Comparison of ENCODE assay signal across 8 mouse cellular contexts in genomic region chr17:23748631-23749391, GRCm38 (mm10). TPM values are rescaled to one million over a fixed set of nuclear protein-coding genes. Genes with fewer than 3 reads are reported as not detected.
DNase-seq lines count a peak whose midpoint lies in the region; ATAC-seq and TF ChIP-seq lines count a peak whose summit lies in the region.

No protein-coding gene starts in this region.

- TF ChIP-seq POLR2A in ES-Bruce4 (IDR thresholded peaks at IDR 0.05; ENCODE audit: insufficient read depth, low read length): no peak

- 30% methylated on average over 10 of the region's 10 CpGs for WGBS in intestine, embryonic 16.5 days
- WGBS in limb, embryonic 15.5 days: 25% methylated on average over 10 of the region's 10 CpGs

- peak overlapping the region; percentile 40 for H3K4me2 ChIP-seq in intestine, embryonic 16.5 days (ENCODE audit: low read depth, low read length)
- peak overlapping the region; percentile 34 for H3K4me2 ChIP-seq in limb, embryonic 15.5 days

- DNase-seq in B cell, adult 2 months: peak; percentile 75 to 77
- DNase-seq in c-Kit-positive CD71-positive TER-119-positive erythroid progenitor cells, embryonic 14.5 days (ENCODE audit: low spot score): peak; percentile 83
- DNase-seq in gastrocnemius, postnatal 25 days: peak; percentile 47
- DNase-seq in naive thymus-derived CD4-positive, alpha-beta T cell, adult 2 months (ENCODE audit: low read depth): peak; percentile 89
- peak; percentile 71 for DNase-seq in thymus, postnatal 4 days

- H3K9ac ChIP-seq in ES-Bruce4 (ENCODE audit: low read depth, poor library complexity, severe bottlenecking): no peak overlapping the region
- H3K9ac ChIP-seq in intestine, embryonic 16.5 days (ENCODE audit: low read depth, low read length): peak overlapping the region; percentile 31; the same call in 1 of the 2 replicates
- no peak overlapping the region for H3K9ac ChIP-seq in limb, embryonic 15.5 days

- no peak overlapping the region for H3K27ac ChIP-seq in ES-Bruce4 (ENCODE audit: insufficient read depth, low read length)
- no peak overlapping the region for H3K27ac ChIP-seq in intestine, embryonic 16.5 days (ENCODE audit: low read length)
- 0 out of 2 replicates have a peak overlapping the region, but pooled peaks have one; percentile 34 for H3K27ac ChIP-seq in limb, embryonic 15.5 days

- no peak for TF ChIP-seq EP300 in ES-Bruce4 (IDR thresholded peaks at IDR 0.05; ENCODE audit: insufficient read depth, low read depth, low read length)

- H3K36me3 ChIP-seq in ES-Bruce4 (ENCODE audit: control insufficient read depth, insufficient read depth, low read length, poor library complexity, severe bottlenecking): no peaks in the 10 kb centered on the region
- no peaks in the 10 kb centered on the region for H3K36me3 ChIP-seq in intestine, embryonic 16.5 days (ENCODE audit: control insufficient read depth, insufficient read depth, low read length)
- H3K36me3 ChIP-seq in limb, embryonic 15.5 days: peaks cover 26% of the 10 kb centered on the region

- H3K4me1 ChIP-seq in ES-Bruce4 (ENCODE audit: control insufficient read depth, insufficient read depth, low read length): no peaks in the 10 kb centered on the region
- H3K4me1 ChIP-seq in intestine, embryonic 16.5 days (ENCODE audit: control insufficient read depth, insufficient read depth, low read length): peaks cover 19% of the 10 kb centered on the region
- H3K4me1 ChIP-seq in limb, embryonic 15.5 days: peaks cover 27% of the 10 kb centered on the region

- TF ChIP-seq CTCF in ES-Bruce4 (IDR thresholded peaks at IDR 0.05; ENCODE audit: low read depth, low read length): peak; percentile 21

- no peak overlapping the region for H3K4me3 ChIP-seq in ES-Bruce4 (ENCODE audit: low read depth, low read length)
- peak overlapping the region; percentile 23 for H3K4me3 ChIP-seq in intestine, embryonic 16.5 days (ENCODE audit: low read length)
- H3K4me3 ChIP-seq in limb, embryonic 15.5 days: peak overlapping the region; percentile 23

- H3K27me3 ChIP-seq in ES-Bruce4 (ENCODE audit: control insufficient read depth, insufficient read depth, low read length, poor library complexity, severe bottlenecking): no peaks in the 10 kb centered on the region; the same call in 1 of the 2 replicates
- peaks cover 25% of the 10 kb centered on the region for H3K27me3 ChIP-seq in intestine, embryonic 16.5 days (replicated peaks; ENCODE audit: control insufficient read depth, insufficient read depth, low read length)
- H3K27me3 ChIP-seq in limb, embryonic 15.5 days: peaks cover 41% of the 10 kb centered on the region

- ATAC-seq in intestine, embryonic 16.5 days: peak; percentile 74
- no peak for ATAC-seq in limb, embryonic 15.5 days (ENCODE audit: insufficient number of reproducible peaks, low FRiP score, low TSS enrichment, low read depth)

- H3K9me3 ChIP-seq in ES-Bruce4 (replicated peaks; ENCODE audit: control insufficient read depth, insufficient read depth, low read length, poor library complexity, severe bottlenecking): no peaks in the 10 kb centered on the region
- no peaks in the 10 kb centered on the region for H3K9me3 ChIP-seq in intestine, embryonic 16.5 days (ENCODE audit: control insufficient read depth, low read length)
- no peaks in the 10 kb centered on the region for H3K9me3 ChIP-seq in limb, embryonic 15.5 days

RNA-seq across cellular contexts. Expression of gene Kremen2, which starts 3.2 kb away (rescaled TPM):
- 0.57 and 1.4 TPM in 2 replicates for polyA plus RNA-seq in ES-Bruce4 (2011; ENCODE audit: insufficient read depth, insufficient read length, low read depth, missing spikeins)
- not detected for total RNA-seq in gastrocnemius, postnatal 25 days (2021)
- polyA plus RNA-seq in intestine, embryonic 16.5 days (2015; fragmentation: Nextera tagmentation; extraction: Ambion mirVana): 0.44 and 0.51 TPM in 2 replicates
- polyA plus RNA-seq in limb, embryonic 15.5 days (2015; fragmentation: Nextera tagmentation; extraction: Ambion mirVana): 50.2 and 50.5 TPM in 2 replicates

RNA-seq across cellular contexts. Expression of gene Paqr4, which starts 8.1 kb away (rescaled TPM):
- polyA plus RNA-seq in ES-Bruce4 (2011; ENCODE audit: insufficient read depth, insufficient read length, low read depth, missing spikeins): 2.4 and 2.7 TPM in 2 replicates
- total RNA-seq in gastrocnemius, postnatal 25 days (2021): 1 to 10 TPM; 4.4 to 5.2 TPM
- 23.5 and 25.3 TPM in 2 replicates for polyA plus RNA-seq in intestine, embryonic 16.5 days (2015; fragmentation: Nextera tagmentation; extraction: Ambion mirVana)
- polyA plus RNA-seq in limb, embryonic 15.5 days (2015; fragmentation: Nextera tagmentation; extraction: Ambion mirVana): 17.6 and 20.4 TPM in 2 replicates

RNA-seq across cellular contexts. Expression of gene Flywch1, which starts 22.6 kb away (rescaled TPM):
- polyA plus RNA-seq in ES-Bruce4 (2011; ENCODE audit: insufficient read depth, insufficient read length, low read depth, missing spikeins): 32.9 and 34.2 TPM in 2 replicates
- total RNA-seq in gastrocnemius, postnatal 25 days (2021): 10 to 100 TPM; 33.5 to 34.0 TPM
- 44.5 and 44.9 TPM in 2 replicates for polyA plus RNA-seq in intestine, embryonic 16.5 days (2015; fragmentation: Nextera tagmentation; extraction: Ambion mirVana)
- 65.7 and 69.8 TPM in 2 replicates for polyA plus RNA-seq in limb, embryonic 15.5 days (2015; fragmentation: Nextera tagmentation; extraction: Ambion mirVana)

RNA-seq across cellular contexts. Expression of gene Pkmyt1, which starts 22.7 kb away (rescaled TPM):
- 26.5 and 27.7 TPM in 2 replicates for polyA plus RNA-seq in ES-Bruce4 (2011; ENCODE audit: insufficient read depth, insufficient read length, low read depth, missing spikeins)
- total RNA-seq in gastrocnemius, postnatal 25 days (2021): under 1 TPM; 0.67 to 0.83 TPM
- polyA plus RNA-seq in intestine, embryonic 16.5 days (2015; fragmentation: Nextera tagmentation; extraction: Ambion mirVana): 36.9 and 44.6 TPM in 2 replicates
- 45.6 and 49.5 TPM in 2 replicates for polyA plus RNA-seq in limb, embryonic 15.5 days (2015; fragmentation: Nextera tagmentation; extraction: Ambion mirVana)

RNA-seq across cellular contexts. Expression of gene 1520401A03Rik, which starts 26.2 kb away (rescaled TPM):
- 3.6 and 4.1 TPM in 2 replicates for polyA plus RNA-seq in ES-Bruce4 (2011; ENCODE audit: insufficient read depth, insufficient read length, low read depth, missing spikeins)
- total RNA-seq in gastrocnemius, postnatal 25 days (2021): not detected
- not detected in 2 replicates for polyA plus RNA-seq in intestine, embryonic 16.5 days (2015; fragmentation: Nextera tagmentation; extraction: Ambion mirVana)
- polyA plus RNA-seq in limb, embryonic 15.5 days (2015; fragmentation: Nextera tagmentation; extraction: Ambion mirVana): 2.2 and 2.9 TPM in 2 replicates

Comparison
In these comparisons a context has a peak if more than half of its experiments do, and no peak if none do; other contexts are left out.
1. RNA of gene Kremen2, which starts 3.2 kb away (polyA plus RNA-seq): 50.2 to 50.5 TPM in limb, embryonic 15.5 days; 0.57 to 1.4 TPM in ES-Bruce4 and 0.44 to 0.51 TPM in intestine, embryonic 16.5 days; every median in the first group is over 10 times any median in the second.
2. Peak in every context shown above with its lines, with median percentiles within 50 percentile points of each other: DNase-seq.